Mouse (Mus musculus): ENCODE measurements around the gene Triml2. TPM values are rescaled to one million over a fixed set of nuclear protein-coding genes. Genes with fewer than 3 reads are reported as not detected.
A peak's percentile ranks its signal among the peaks of the same experiment; 100 is the strongest.

Triml2 gene
- polyA plus RNA-seq, 1 experiment from 2014 or later, result not detected

DNA sequence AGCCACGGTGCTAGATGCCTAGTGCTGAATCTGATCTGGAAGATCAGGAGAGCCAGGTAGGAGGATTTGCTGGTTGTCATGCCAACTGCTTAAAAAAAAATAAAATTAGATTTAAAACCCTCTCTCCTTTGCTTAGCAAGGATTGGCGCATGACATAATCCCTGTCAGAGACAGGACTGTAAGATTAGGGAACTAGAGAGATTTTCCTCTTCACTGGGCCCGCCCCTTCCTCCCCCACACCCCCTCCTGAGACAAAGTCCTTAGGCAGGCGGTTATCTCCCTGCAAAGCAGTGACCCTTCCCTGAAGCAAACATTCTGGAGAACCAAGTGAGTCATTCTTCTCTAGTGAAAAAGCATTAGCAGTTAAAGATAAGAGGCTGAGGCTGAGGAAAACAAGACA, 1.2 kb upstream of the Triml2 start:
- peak; percentile 73 for ATAC-seq (replicated peaks; ENCODE audit: extremely low read depth, insufficient read depth, low FRiP score)

DNA sequence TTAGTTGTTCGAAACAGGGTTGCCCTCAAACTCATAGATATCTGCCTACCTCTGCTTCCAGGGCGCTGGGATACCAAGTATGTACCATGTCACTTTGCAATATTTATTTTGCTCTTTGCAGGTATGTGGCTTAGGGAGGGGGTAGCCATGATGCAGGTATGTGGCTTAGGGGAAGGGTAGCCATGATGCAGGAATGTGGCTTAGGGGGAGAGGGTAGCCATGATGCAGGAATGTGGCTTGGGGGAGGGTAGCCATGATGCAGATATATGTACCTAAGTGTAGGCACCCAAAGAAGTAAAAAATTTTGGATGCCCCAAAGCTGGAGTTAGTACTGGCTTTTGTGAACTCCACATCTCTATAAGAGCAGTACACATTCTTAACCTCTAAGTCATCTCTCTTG, 1.9 kb downstream of the Triml2 start:
- Histone ChIP-seq H3K9me3 (replicated peaks; ENCODE audit: control insufficient read depth, low read length) (peaks cover 3% of the 10 kb centered on the region; the same call in 1 of the 2 replicates), H3K36me3 (ENCODE audit: control insufficient read depth, insufficient read depth) (no peaks in the 10 kb centered on the region), H3K9ac (ENCODE audit: low read length) (no peak overlapping the region), H3K27ac (ENCODE audit: low read length) (no peak overlapping the region), H3K4me3 (ENCODE audit: low read length) (no peak overlapping the region), H3K4me1 (ENCODE audit: control insufficient read depth, insufficient read depth, low read length) (no peaks in the 10 kb centered on the region), H3K27me3 (ENCODE audit: control insufficient read depth, insufficient read depth, low read length) (no peaks in the 10 kb centered on the region), H3K4me2 (ENCODE audit: low read depth, low read length) (no peak overlapping the region)
- no peak for ATAC-seq (replicated peaks; ENCODE audit: extremely low read depth, insufficient read depth, low FRiP score)
- WGBS, result 82% methylated on average over 2 of the region's 2 CpGs

More for the DNA sequence above, 1.2 kb upstream of the Triml2 start:
- 17% methylated on average over 4 of the region's 4 CpGs for WGBS
- no peaks in the 10 kb centered on the region for H3K27me3 ChIP-seq (ENCODE audit: control insufficient read depth, insufficient read depth, low read length)
- no peaks in the 10 kb centered on the region for H3K36me3 ChIP-seq (ENCODE audit: control insufficient read depth, insufficient read depth)
- H3K9ac ChIP-seq (ENCODE audit: low read length), result no peak overlapping the region
- H3K9me3 ChIP-seq (replicated peaks; ENCODE audit: control insufficient read depth, low read length), result peaks cover 3% of the 10 kb centered on the region; the same call in 1 of the 2 replicates
- H3K4me3 ChIP-seq (ENCODE audit: low read length), result no peak overlapping the region
- H3K27ac ChIP-seq (ENCODE audit: low read length), result no peak overlapping the region
- H3K4me2 ChIP-seq (ENCODE audit: low read depth, low read length), result no peak overlapping the region
- no peaks in the 10 kb centered on the region for H3K4me1 ChIP-seq (ENCODE audit: control insufficient read depth, insufficient read depth, low read length)

DNA sequence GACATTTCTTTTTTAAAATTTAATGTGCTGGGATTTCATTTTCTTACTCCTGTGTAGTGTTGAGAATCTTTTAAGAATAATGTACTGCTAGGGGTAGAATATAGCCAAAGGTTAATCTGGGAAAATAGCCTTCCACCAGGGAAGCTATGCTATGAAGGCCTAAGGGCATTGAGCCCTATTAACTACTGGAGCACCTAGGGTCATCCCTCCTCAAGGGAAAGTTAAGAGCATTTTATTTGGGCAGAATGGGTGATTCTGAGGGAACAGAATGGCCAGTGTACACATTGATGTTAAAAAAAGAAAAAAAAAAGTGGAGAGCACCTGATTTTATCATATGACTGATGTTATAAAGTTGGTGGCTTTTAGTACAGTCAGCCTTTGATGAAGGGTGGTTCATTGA, 35.2 kb downstream of the Triml2 start:
- no peaks in the 10 kb centered on the region for H3K36me3 ChIP-seq (ENCODE audit: control insufficient read depth, insufficient read depth)
- H3K4me1 ChIP-seq (ENCODE audit: control insufficient read depth, insufficient read depth, low read length), result no peaks in the 10 kb centered on the region
- no peak overlapping the region for H3K27ac ChIP-seq (ENCODE audit: low read length)
- H3K9me3 ChIP-seq (replicated peaks; ENCODE audit: control insufficient read depth, low read length), result no peaks in the 10 kb centered on the region
- no peak overlapping the region for H3K4me2 ChIP-seq (ENCODE audit: low read depth, low read length)
- ATAC-seq (replicated peaks; ENCODE audit: extremely low read depth, insufficient read depth, low FRiP score), result no peak
- no peaks in the 10 kb centered on the region for H3K27me3 ChIP-seq (ENCODE audit: control insufficient read depth, insufficient read depth, low read length)
- no peak overlapping the region for H3K4me3 ChIP-seq (ENCODE audit: low read length)
- H3K9ac ChIP-seq (ENCODE audit: low read length), result no peak overlapping the region

DNA sequence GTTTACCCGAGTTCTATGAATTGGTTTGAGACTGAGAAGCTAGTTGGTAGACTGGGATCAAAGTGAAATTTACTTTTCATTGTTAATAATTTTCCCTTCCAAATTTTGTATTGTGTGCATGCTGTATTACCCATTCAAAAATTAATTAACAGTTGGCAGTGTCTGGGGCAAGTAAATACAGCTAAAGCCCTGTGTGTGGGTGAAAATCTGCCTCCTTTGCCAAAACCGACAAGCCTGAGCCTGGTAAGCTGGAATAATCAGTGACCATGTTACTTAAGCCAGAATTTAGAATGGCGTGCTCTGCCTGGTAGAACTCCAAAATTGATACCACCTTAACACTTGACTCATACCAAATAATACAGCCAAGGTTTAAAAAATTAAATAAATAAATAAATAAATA, 63.0 kb downstream of the Triml2 start:
- no peaks in the 10 kb centered on the region for H3K27me3 ChIP-seq (ENCODE audit: control insufficient read depth, insufficient read depth, low read length)
- no peaks in the 10 kb centered on the region for H3K9me3 ChIP-seq (replicated peaks; ENCODE audit: control insufficient read depth, low read length)
- H3K4me3 ChIP-seq (ENCODE audit: low read length), result no peak overlapping the region
- no peak overlapping the region for H3K4me2 ChIP-seq (ENCODE audit: low read depth, low read length)
- no peak overlapping the region for H3K27ac ChIP-seq (ENCODE audit: low read length)
- H3K9ac ChIP-seq (ENCODE audit: low read length), result no peak overlapping the region
- ATAC-seq (replicated peaks; ENCODE audit: extremely low read depth, insufficient read depth, low FRiP score), result no peak
- no peaks in the 10 kb centered on the region for H3K36me3 ChIP-seq (ENCODE audit: control insufficient read depth, insufficient read depth)
- WGBS, result 73% methylated on average over 3 of the region's 3 CpGs
- H3K4me1 ChIP-seq (ENCODE audit: control insufficient read depth, insufficient read depth, low read length), result no peaks in the 10 kb centered on the region

Other genes starting within 250 kb of the Triml2 start
- not detected in 2 replicates for gene Triml1, start 39.1 kb upstream of the Triml2 start, polyA plus RNA-seq (2015; fragmentation: Nextera tagmentation; extraction: Ambion mirVana)
- gene Zfp42, start 126.4 kb downstream of the Triml2 start, polyA plus RNA-seq (2015; fragmentation: Nextera tagmentation; extraction: Ambion mirVana), result not detected in 2 replicates

Data from heart, embryonic 16.5 days (tissue).